Mouse (Mus musculus): ENCODE results near the gene Ift27. TPM values are rescaled to one million over a fixed set of nuclear protein-coding genes. Genes with fewer than 3 reads are reported as not detected.

Ift27 gene
- polyA plus RNA-seq (2012; ENCODE audit: low replicate concordance), result 64.0 and 137 TPM in 2 replicates

GRCm38 (mm10) chr15:78173972-78174886, at the start of gene Ift27:
Gene Ift27 (minus strand): TSS chr15:78174107.

GRCm38 (mm10) chr15:78206312-78206711, 32.4 kb upstream of the Ift27 start, which contains the start of gene Pvalb:
Gene Pvalb (minus strand): TSS chr15:78206400.

GRCm38 (mm10) chr15:78119704-78120103, 54.2 kb downstream of the Ift27 start, which contains the start of gene Cacng2:
Gene Cacng2 (minus strand): TSS chr15:78120028.

Other genes starting within 250 kb of the Ift27 start
- gene Txn2, start 245.1 kb downstream of the Ift27 start, polyA plus RNA-seq (2012; ENCODE audit: low replicate concordance), result 178 and 318 TPM in 2 replicates
- gene Foxred2, start 217.4 kb downstream of the Ift27 start, polyA plus RNA-seq (2012; ENCODE audit: low replicate concordance), result 3.2 and 3.3 TPM in 2 replicates
- 15.7 and 26.5 TPM in 2 replicates for gene Eif3d, start 203.3 kb downstream of the Ift27 start, polyA plus RNA-seq (2012; ENCODE audit: low replicate concordance)
- not detected in 2 replicates for gene Cacng2, start 54.1 kb downstream of the Ift27 start, polyA plus RNA-seq (2012; ENCODE audit: low replicate concordance)
- not detected in 2 replicates for gene Pvalb, start 32.3 kb upstream of the Ift27 start, polyA plus RNA-seq (2012; ENCODE audit: low replicate concordance)
- gene Ncf4, start 70.7 kb upstream of the Ift27 start, polyA plus RNA-seq (2012; ENCODE audit: low replicate concordance), result 111 TPM in 2 replicates
- gene Csf2rb2, start 131.6 kb upstream of the Ift27 start, polyA plus RNA-seq (2012; ENCODE audit: low replicate concordance), result 13.9 and 82.5 TPM in 2 replicates
- 71.1 and 138 TPM in 2 replicates for gene Csf2rb, start 151.6 kb upstream of the Ift27 start, polyA plus RNA-seq (2012; ENCODE audit: low replicate concordance)
- gene Tex33, start 221.8 kb upstream of the Ift27 start, polyA plus RNA-seq (2012; ENCODE audit: low replicate concordance), result not detected in 2 replicates
- gene Tst, start 231.8 kb upstream of the Ift27 start, polyA plus RNA-seq (2012; ENCODE audit: low replicate concordance), result 2.3 and 5.9 TPM in 2 replicates
- 71.3 and 114 TPM in 2 replicates for gene Mpst, start 232.3 kb upstream of the Ift27 start, polyA plus RNA-seq (2012; ENCODE audit: low replicate concordance)